Mouse (Mus musculus): ENCODE data around the gene Nectin2. TPM values are rescaled to one million over a fixed set of nuclear protein-coding genes. Genes with fewer than 3 reads are reported as not detected.

Gene Nectin2
- polyA plus RNA-seq, 1 experiment = 8.9 TPM

DNA sequence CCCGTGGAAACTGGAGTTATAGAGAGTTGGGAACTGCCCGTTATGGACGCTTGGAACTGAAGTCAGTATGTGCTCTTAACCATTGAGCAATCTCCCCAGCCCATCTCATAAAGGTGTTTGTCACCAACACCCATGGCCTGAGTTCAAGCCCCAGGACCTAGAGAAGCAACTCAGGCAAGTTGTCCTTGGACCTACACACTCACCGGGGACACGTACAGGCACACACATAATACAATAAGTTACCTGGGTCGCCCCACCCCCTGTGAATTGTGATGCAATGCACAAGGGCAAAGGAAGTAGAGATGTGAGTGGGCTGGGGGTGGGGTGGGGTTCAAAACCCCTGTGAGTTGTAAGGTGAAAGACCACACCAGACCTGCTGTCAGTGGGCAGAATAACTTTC lies 63.8 kb downstream of the Nectin2 start:
- TF ChIP-seq CTCF (IDR thresholded peaks at IDR 0.05; ENCODE audit: borderline replicate concordance, insufficient read depth, low read depth, low read length) (no peak), POLR2A (IDR thresholded peaks at IDR 0.05; ENCODE audit: borderline replicate concordance, insufficient read depth, low read length) (no peak)
- Histone ChIP-seq H3K4me3 (replicated peaks; ENCODE audit: insufficient read depth, low read depth, low read length) (no peak overlapping the region), H3K27ac (ENCODE audit: insufficient read depth, low read length) (no peak overlapping the region), H3K4me1 (ENCODE audit: control insufficient read depth, insufficient read depth, low read length) (no peaks in the 10 kb centered on the region), H3K27me3 (ENCODE audit: control insufficient read depth, insufficient read depth, low read length) (no peaks in the 10 kb centered on the region; the same call in 1 of the 2 replicates)
- DNase-seq = no peak
- WGBS = 88% methylated on average over 6 of the region's 6 CpGs

DNA sequence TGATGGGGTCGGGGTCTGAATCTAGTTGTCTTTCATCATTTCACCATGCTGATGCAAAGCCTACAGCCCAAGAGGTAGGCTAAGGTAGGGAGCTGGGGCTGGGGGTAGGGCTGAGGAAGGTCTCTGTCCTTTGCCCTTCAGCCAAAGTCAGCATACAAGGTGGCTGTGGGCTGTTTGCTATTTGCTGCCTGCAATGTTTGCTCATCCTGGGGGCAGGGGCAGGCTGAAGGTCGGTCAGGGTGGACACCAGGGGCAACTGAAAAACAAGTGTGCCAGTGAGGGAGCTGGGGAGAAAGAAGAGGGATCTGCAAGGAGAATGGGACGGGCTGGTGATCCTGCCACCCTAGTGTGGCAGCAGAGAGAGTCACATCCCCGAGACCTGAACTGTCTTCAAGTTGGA lies 64.9 kb downstream of the Nectin2 start:
- Histone ChIP-seq H3K4me3 (replicated peaks; ENCODE audit: insufficient read depth, low read depth, low read length) (no peak overlapping the region), H3K27ac (ENCODE audit: insufficient read depth, low read length) (no peak overlapping the region), H3K27me3 (ENCODE audit: control insufficient read depth, insufficient read depth, low read length) (no peaks in the 10 kb centered on the region; the same call in 1 of the 2 replicates), H3K4me1 (ENCODE audit: control insufficient read depth, insufficient read depth, low read length) (no peaks in the 10 kb centered on the region)
- TF ChIP-seq CTCF (IDR thresholded peaks at IDR 0.05; ENCODE audit: borderline replicate concordance, insufficient read depth, low read depth, low read length) (no peak), POLR2A (IDR thresholded peaks at IDR 0.05; ENCODE audit: borderline replicate concordance, insufficient read depth, low read length) (no peak)
- DNase-seq = no peak
- 60% methylated on average over 4 of the region's 4 CpGs for WGBS

DNA sequence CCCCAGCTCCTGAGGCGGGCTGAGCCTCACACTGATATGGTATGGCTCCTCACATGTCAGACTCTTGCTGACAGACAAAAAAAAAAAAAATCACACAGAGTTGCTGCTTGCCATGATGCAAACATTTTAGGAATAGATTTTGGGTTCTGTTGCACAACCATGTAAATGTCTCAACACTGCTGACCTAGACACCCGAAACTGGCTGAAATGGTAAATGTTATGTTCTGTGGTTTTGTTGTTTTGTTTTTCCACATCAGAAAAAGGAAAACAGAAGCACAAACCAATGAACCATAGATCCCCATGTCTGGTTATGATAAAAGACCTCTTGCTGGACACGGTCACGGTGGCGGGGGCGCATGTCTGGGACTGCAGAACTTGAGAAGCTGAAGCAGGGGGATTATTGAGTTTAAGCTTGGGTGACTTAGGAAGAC lies 66.5 kb downstream of the Nectin2 start:
- TF ChIP-seq CTCF (IDR thresholded peaks at IDR 0.05; ENCODE audit: borderline replicate concordance, insufficient read depth, low read depth, low read length) (no peak), POLR2A (IDR thresholded peaks at IDR 0.05; ENCODE audit: borderline replicate concordance, insufficient read depth, low read length) (no peak)
- no peak for DNase-seq
- Histone ChIP-seq H3K4me3 (replicated peaks; ENCODE audit: insufficient read depth, low read depth, low read length) (no peak overlapping the region), H3K27me3 (ENCODE audit: control insufficient read depth, insufficient read depth, low read length) (no peaks in the 10 kb centered on the region; the same call in 1 of the 2 replicates), H3K27ac (ENCODE audit: insufficient read depth, low read length) (no peak overlapping the region), H3K4me1 (ENCODE audit: control insufficient read depth, insufficient read depth, low read length) (no peaks in the 10 kb centered on the region)
- WGBS = 91% methylated on average over 6 of the region's 6 CpGs

DNA sequence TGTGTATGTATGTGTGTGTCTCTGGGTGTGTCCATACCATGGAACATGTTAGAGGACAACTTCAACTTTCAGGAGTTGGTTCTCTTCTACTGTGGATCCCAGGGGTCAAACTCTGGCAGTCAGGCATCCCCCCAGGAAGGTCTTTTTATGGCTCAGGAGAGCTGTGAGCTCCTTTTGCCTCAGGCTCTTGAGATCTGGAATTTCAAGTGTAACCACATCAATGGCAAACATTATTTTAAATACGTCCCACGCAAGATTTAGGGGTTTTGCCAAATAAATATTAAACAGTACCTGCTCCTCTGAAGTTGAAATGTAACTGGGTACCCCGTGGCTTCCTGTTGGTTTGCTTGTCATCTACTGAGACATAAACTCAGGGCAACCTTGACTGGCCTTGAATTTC lies 67.3 kb downstream of the Nectin2 start:
- whole genome bisulfite sequencing = 79% methylated on average over 3 of the region's 3 CpGs
- Histone ChIP-seq H3K4me1 (ENCODE audit: control insufficient read depth, insufficient read depth, low read length) (no peaks in the 10 kb centered on the region), H3K27ac (ENCODE audit: insufficient read depth, low read length) (no peak overlapping the region), H3K4me3 (replicated peaks; ENCODE audit: insufficient read depth, low read depth, low read length) (no peak overlapping the region), H3K27me3 (ENCODE audit: control insufficient read depth, insufficient read depth, low read length) (no peaks in the 10 kb centered on the region; the same call in 1 of the 2 replicates)
- DNase-seq = no peak
- TF ChIP-seq POLR2A (IDR thresholded peaks at IDR 0.05; ENCODE audit: borderline replicate concordance, insufficient read depth, low read length) = no peak
- TF ChIP-seq CTCF (IDR thresholded peaks at IDR 0.05; ENCODE audit: borderline replicate concordance, insufficient read depth, low read depth, low read length) = no peak

DNA sequence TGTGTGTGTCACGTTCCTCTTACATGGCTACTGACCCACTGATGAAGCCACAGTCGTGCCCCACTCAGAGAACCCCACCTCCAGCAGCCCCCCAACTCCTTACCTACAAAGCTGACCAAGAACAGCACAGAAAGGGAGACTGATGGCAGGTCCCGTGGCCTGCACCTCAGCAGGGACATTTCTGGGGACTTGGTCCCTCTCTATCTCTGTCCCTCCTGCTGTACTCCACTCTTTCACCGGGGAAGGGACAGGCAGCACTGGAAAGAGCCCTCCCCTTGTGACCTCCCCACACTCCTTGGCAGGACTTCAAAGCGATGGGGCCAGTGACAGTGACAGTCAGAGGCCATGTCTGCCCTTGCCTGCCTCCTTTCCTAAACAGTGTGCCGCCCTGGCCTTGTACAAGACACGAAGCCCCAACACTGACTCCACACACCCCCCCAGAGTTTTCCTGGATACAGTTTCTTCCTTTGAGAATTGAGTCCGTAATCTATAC lies 69.0 kb downstream of the Nectin2 start, which contains the start of the genes Gm44805 and Apoc4:
Gene Gm44805 (minus strand): TSS at position 222 of the 493 bp plus-strand sequence.
Gene Apoc4 (minus strand): TSS at position 278 of the 493 bp plus-strand sequence.
- H3K27ac ChIP-seq (ENCODE audit: insufficient read depth, low read length) = no peak within 1 kb of the TSS
- TF ChIP-seq POLR2A (IDR thresholded peaks at IDR 0.05; ENCODE audit: borderline replicate concordance, insufficient read depth, low read length) = no peak
- TF ChIP-seq CTCF (IDR thresholded peaks at IDR 0.05; ENCODE audit: borderline replicate concordance, insufficient read depth, low read depth, low read length) = no peak
- H3K27me3 ChIP-seq (ENCODE audit: control insufficient read depth, insufficient read depth, low read length) = no peaks in the 10 kb centered on the region; the same call in 1 of the 2 replicates
- WGBS = 48% methylated on average over 8 of the region's 8 CpGs
- H3K4me3 ChIP-seq (replicated peaks; ENCODE audit: insufficient read depth, low read depth, low read length) = no peak within 1 kb of the TSS
- DNase-seq = no peak
- no peaks in the 10 kb centered on the region for H3K4me1 ChIP-seq (ENCODE audit: control insufficient read depth, insufficient read depth, low read length)

DNA sequence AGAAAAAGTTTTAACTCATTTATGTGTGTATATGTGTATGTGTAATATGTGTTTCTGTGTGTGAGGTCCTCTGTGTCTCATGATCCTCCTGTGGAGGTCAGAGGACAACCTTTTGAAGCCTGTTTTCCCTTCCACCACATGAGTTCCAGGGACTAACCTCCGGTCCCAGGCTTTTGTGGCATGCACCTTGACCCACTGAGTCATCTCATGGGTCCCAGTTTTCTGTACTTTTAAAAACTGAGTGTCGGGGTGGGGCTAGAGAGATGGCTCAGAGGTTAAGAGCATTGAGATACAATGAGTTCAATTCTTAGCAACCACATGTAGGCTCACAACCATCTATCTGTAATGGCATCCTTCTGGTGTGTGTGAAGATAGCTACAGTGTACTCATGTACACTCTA lies 69.6 kb downstream of the Nectin2 start:
- WGBS = 82% methylated on average over 2 of the region's 2 CpGs
- H3K4me1 ChIP-seq (ENCODE audit: control insufficient read depth, insufficient read depth, low read length) = no peaks in the 10 kb centered on the region

DNA sequence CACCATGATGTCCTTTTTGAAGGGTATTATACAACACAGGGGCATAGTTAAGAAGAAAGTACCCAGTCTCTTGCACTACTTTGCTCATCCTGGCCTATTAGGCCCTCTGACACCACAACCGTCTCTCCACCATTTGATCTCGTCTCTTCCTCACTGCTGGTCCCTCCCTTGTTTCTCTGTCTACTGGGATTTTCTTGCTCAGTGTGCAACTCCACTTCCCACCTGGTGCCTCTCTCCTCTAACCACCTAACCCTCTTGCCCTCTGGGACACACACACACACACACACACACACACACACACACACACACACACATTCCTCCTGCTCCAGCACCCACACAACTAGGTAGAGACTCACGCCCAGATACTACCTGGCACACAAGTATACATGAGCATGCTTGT lies 71.4 kb downstream of the Nectin2 start:
- H3K27me3 ChIP-seq (ENCODE audit: control insufficient read depth, insufficient read depth, low read length) = no peaks in the 10 kb centered on the region
- H3K4me1 ChIP-seq (ENCODE audit: control insufficient read depth, insufficient read depth, low read length) = no peaks in the 10 kb centered on the region
- H3K4me3 ChIP-seq (replicated peaks; ENCODE audit: insufficient read depth, low read depth, low read length) = no peak overlapping the region
- TF ChIP-seq CTCF (IDR thresholded peaks at IDR 0.05; ENCODE audit: borderline replicate concordance, insufficient read depth, low read depth, low read length) (no peak), POLR2A (IDR thresholded peaks at IDR 0.05; ENCODE audit: borderline replicate concordance, insufficient read depth, low read length) (no peak)
- no peak overlapping the region for H3K27ac ChIP-seq (ENCODE audit: insufficient read depth, low read length)
- 82% methylated on average over 3 of the region's 3 CpGs for WGBS
- no peak for DNase-seq

More for the DNA sequence above, 69.6 kb downstream of the Nectin2 start:
- no peak for DNase-seq
- no peak for TF ChIP-seq CTCF (IDR thresholded peaks at IDR 0.05; ENCODE audit: borderline replicate concordance, insufficient read depth, low read depth, low read length)
- TF ChIP-seq POLR2A (IDR thresholded peaks at IDR 0.05; ENCODE audit: borderline replicate concordance, insufficient read depth, low read length) = no peak
- H3K27ac ChIP-seq (ENCODE audit: insufficient read depth, low read length) = no peak overlapping the region
- no peak overlapping the region for H3K4me3 ChIP-seq (replicated peaks; ENCODE audit: insufficient read depth, low read depth, low read length)
- no peaks in the 10 kb centered on the region for H3K27me3 ChIP-seq (ENCODE audit: control insufficient read depth, insufficient read depth, low read length)

DNA sequence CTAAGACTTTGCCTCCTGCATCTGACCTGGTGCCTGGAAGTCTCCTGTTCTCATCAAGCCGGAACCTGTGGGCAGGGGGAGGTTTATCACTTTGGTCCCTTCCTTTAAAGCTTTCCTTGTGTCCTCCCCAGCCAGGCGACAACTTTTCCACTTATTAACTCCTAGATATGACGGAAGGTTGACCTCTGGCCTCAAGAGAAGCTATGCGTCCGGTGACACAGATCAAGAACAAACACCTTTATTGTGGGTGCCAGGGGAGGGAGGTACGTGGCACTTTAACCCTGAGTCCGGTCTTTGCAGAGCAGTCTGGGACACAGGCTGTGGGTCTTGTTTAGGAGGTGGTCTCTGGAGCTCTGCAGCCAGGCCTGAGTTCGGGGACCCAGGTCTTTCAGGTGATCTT lies 72.4 kb downstream of the Nectin2 start, which contains the start of gene Apoc2:
Gene Apoc2 (minus strand): TSS at position 70 of the 400 bp plus-strand sequence.
- 77% methylated on average over 8 of the region's 8 CpGs for WGBS
- H3K27me3 ChIP-seq (ENCODE audit: control insufficient read depth, insufficient read depth, low read length) = no peaks in the 10 kb centered on the region
- H3K4me3 ChIP-seq (replicated peaks; ENCODE audit: insufficient read depth, low read depth, low read length) = no peak within 1 kb of the TSS
- H3K27ac ChIP-seq (ENCODE audit: insufficient read depth, low read length) = no peak within 1 kb of the TSS
- no peak for DNase-seq
- TF ChIP-seq POLR2A (IDR thresholded peaks at IDR 0.05; ENCODE audit: borderline replicate concordance, insufficient read depth, low read length) (no peak), CTCF (IDR thresholded peaks at IDR 0.05; ENCODE audit: borderline replicate concordance, insufficient read depth, low read depth, low read length) (no peak)
- no peaks in the 10 kb centered on the region; the same call in 1 of the 2 replicates for H3K4me1 ChIP-seq (ENCODE audit: control insufficient read depth, insufficient read depth, low read length)

Measured in cerebellum, adult 2 months (tissue).